Mouse (Mus musculus): ENCODE data around the gene Rhobtb1. TPM values are rescaled to one million over a fixed set of nuclear protein-coding genes. Genes with fewer than 3 reads are reported as not detected.
A peak's percentile ranks its signal among the peaks of the same experiment; 100 is the strongest.

Gene Rhobtb1
- total RNA-seq, 1 experiment: 2.7 TPM

GRCm38 (mm10) chr10:69211560-69211959 lies 60.3 kb downstream of the Rhobtb1 start:
- Histone ChIP-seq H3K4me1 (ENCODE audit: control insufficient read depth in 2 of 2, insufficient read depth in 2 of 2, low read length in 2 of 2, poor library complexity in 1 of 2) (peaks cover 0 to 2% of the 10 kb centered on the region in 2 experiments; a peak in 1 of 4 replicates), H3K4me3 (ENCODE audit: insufficient read depth in 1 of 2, low read depth in 1 of 2, low read length in 2 of 2, poor library complexity in 1 of 2, severe bottlenecking in 1 of 2) (no peak overlapping the region; a peak in 2 of 4 replicates), H3K9ac (ENCODE audit: insufficient read depth, low read depth, low read length, poor library complexity, severe bottlenecking) (no peak overlapping the region), H3K9me3 (ENCODE audit: control insufficient read depth, insufficient read depth, low read depth, low read length) (no peaks in the 10 kb centered on the region), H3K27ac (ENCODE audit: insufficient read depth, low read depth, low read length, poor library complexity, severe bottlenecking) (no peak overlapping the region), H3K36me3 (ENCODE audit: control insufficient read depth, insufficient read depth, low read length, poor library complexity, severe bottlenecking) (no peaks in the 10 kb centered on the region)
- in situ Hi-C loops (cut with MboI; ENCODE audit: low sequenced_read_pairs in 2 of 2, unreplicated experiment in 2 of 2): no loop called here
- DNase-seq (ENCODE audit: low read depth, low spot score): no peak
- TF ChIP-seq HCFC1 (IDR thresholded peaks at IDR 0.05; ENCODE audit: borderline replicate concordance, insufficient read depth, low read length) (no peak), ZNF384 (IDR thresholded peaks at IDR 0.05; ENCODE audit: low read depth, low read length) (no peak), ZC3H11A (IDR thresholded peaks at IDR 0.05; ENCODE audit: borderline replicate concordance, low read depth, low read length) (no peak), MAFK (IDR thresholded peaks at IDR 0.05; ENCODE audit: insufficient read depth, low read depth, low read length) (no peak), CHD2 (IDR thresholded peaks at IDR 0.05; ENCODE audit: low read depth, low read length) (no peak)

DNA sequence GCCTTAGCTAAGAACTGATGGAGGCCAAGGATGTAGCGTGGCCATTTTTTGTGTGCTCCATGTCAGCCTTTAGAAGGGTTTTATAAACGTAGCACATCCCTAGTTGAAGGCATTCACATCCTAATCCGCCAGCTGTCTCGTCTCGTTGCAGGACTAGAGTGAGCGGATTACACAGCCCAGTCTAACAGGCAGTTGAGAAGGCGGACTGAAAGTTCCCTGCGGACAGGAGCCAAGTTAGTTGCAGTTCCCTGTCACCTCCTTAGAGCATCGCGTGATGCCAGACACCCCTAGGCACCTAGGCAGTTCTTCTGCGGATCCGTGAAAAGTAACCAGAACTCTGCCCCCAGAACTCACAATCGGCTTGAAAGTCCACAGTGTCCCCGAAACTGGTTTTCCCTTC lies 60.7 kb downstream of the Rhobtb1 start:
- in situ Hi-C loops (cut with MboI; ENCODE audit: low sequenced_read_pairs in 2 of 2, unreplicated experiment in 2 of 2): no loop called here
- no peaks in the 10 kb centered on the region for H3K36me3 ChIP-seq (ENCODE audit: control insufficient read depth, insufficient read depth, low read length, poor library complexity, severe bottlenecking)
- peak overlapping the region in 1 of 2 experiments; percentile 73; a peak in 2 of 4 replicates for H3K4me3 ChIP-seq (ENCODE audit: insufficient read depth in 1 of 2, low read depth in 1 of 2, low read length in 2 of 2, poor library complexity in 1 of 2, severe bottlenecking in 1 of 2)
- TF ChIP-seq MAFK (IDR thresholded peaks at IDR 0.05; ENCODE audit: insufficient read depth, low read depth, low read length): no peak
- TF ChIP-seq HCFC1 (IDR thresholded peaks at IDR 0.05; ENCODE audit: borderline replicate concordance, insufficient read depth, low read length): no peak
- no peak for TF ChIP-seq ZNF384 (IDR thresholded peaks at IDR 0.05; ENCODE audit: low read depth, low read length)
- no peak for TF ChIP-seq CHD2 (IDR thresholded peaks at IDR 0.05; ENCODE audit: low read depth, low read length)
- TF ChIP-seq ZC3H11A (IDR thresholded peaks at IDR 0.05; ENCODE audit: borderline replicate concordance, low read depth, low read length): no peak
- H3K27ac ChIP-seq (ENCODE audit: insufficient read depth, low read depth, low read length, poor library complexity, severe bottlenecking): no peak overlapping the region
- no peaks in the 10 kb centered on the region for H3K9me3 ChIP-seq (ENCODE audit: control insufficient read depth, insufficient read depth, low read depth, low read length)
- DNase-seq (ENCODE audit: low read depth, low spot score): no peak
- H3K4me1 ChIP-seq (ENCODE audit: control insufficient read depth in 2 of 2, insufficient read depth in 2 of 2, low read length in 2 of 2, poor library complexity in 1 of 2): peaks cover 0 to 2% of the 10 kb centered on the region in 2 experiments; a peak in 1 of 4 replicates
- H3K9ac ChIP-seq (ENCODE audit: insufficient read depth, low read depth, low read length, poor library complexity, severe bottlenecking): no peak overlapping the region

- no peak for DNase-seq (ENCODE audit: low read depth, low spot score)
- Histone ChIP-seq H3K9me3 (ENCODE audit: control insufficient read depth, insufficient read depth, low read depth, low read length) (no peaks in the 10 kb centered on the region), H3K9ac (ENCODE audit: insufficient read depth, low read depth, low read length, poor library complexity, severe bottlenecking) (peak within 1 kb of the TSS; percentile 43), H3K4me1 (ENCODE audit: control insufficient read depth in 2 of 2, insufficient read depth in 2 of 2, low read length in 2 of 2, poor library complexity in 1 of 2) (peaks cover 0 to 2% of the 10 kb centered on the region in 2 experiments; a peak in 1 of 4 replicates), H3K4me3 (ENCODE audit: insufficient read depth in 1 of 2, low read depth in 1 of 2, low read length in 2 of 2, poor library complexity in 1 of 2, severe bottlenecking in 1 of 2) (peak within 1 kb of the TSS; percentile 56 to 73), H3K27ac (ENCODE audit: insufficient read depth, low read depth, low read length, poor library complexity, severe bottlenecking) (no peak within 1 kb of the TSS), H3K36me3 (ENCODE audit: control insufficient read depth, insufficient read depth, low read length, poor library complexity, severe bottlenecking) (no peaks in the 10 kb centered on the region)
- in situ Hi-C loops (cut with MboI; ENCODE audit: low sequenced_read_pairs in 2 of 2, unreplicated experiment in 2 of 2): no loop called here
- 0 out of 2 replicates have a peak, but pooled peaks have one; percentile 11 for TF ChIP-seq MAFK (IDR thresholded peaks at IDR 0.05; ENCODE audit: insufficient read depth, low read depth, low read length)
- TF ChIP-seq ZNF384 (IDR thresholded peaks at IDR 0.05; ENCODE audit: low read depth, low read length): no peak
- TF ChIP-seq HCFC1 (IDR thresholded peaks at IDR 0.05; ENCODE audit: borderline replicate concordance, insufficient read depth, low read length): no peak
- no peak for TF ChIP-seq ZC3H11A (IDR thresholded peaks at IDR 0.05; ENCODE audit: borderline replicate concordance, low read depth, low read length)
- no peak for TF ChIP-seq CHD2 (IDR thresholded peaks at IDR 0.05; ENCODE audit: low read depth, low read length)
These were observed 61.6 kb downstream of the Rhobtb1 start, which contains the start of gene A930033H14Rik for GRCm38 (mm10) chr10:69212542-69213440. Gene A930033H14Rik, minus strand, starts transcription at chr10:69213098.

DNA sequence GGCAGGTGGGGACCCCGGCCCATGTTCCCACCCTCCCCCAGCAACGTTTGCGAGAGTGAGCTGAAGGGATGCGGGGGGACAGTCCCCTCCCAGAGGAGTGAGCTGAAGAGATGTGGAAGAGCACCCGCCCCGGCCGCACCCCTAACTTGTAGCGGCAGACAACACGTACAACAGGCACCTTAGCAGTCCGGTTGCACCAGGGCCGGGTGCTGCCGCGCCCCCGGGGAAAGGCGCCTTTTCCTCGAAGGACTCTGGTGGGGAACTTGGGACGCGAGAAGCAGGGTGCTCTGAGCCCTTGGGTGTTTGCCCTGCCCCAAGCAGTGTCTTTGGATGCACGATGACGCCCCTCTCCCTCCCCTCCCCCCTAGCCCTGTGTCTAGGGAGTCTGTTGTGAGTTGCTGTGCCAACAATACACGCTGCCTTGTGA lies 62.2 kb downstream of the Rhobtb1 start:
- no peak for DNase-seq (ENCODE audit: low read depth, low spot score)
- Histone ChIP-seq H3K9ac (ENCODE audit: insufficient read depth, low read depth, low read length, poor library complexity, severe bottlenecking) (peak overlapping the region; percentile 43), H3K4me1 (ENCODE audit: control insufficient read depth in 2 of 2, insufficient read depth in 2 of 2, low read length in 2 of 2, poor library complexity in 1 of 2) (peaks cover 0 to 2% of the 10 kb centered on the region in 2 experiments; a peak in 1 of 4 replicates), H3K4me3 (ENCODE audit: insufficient read depth in 1 of 2, low read depth in 1 of 2, low read length in 2 of 2, poor library complexity in 1 of 2, severe bottlenecking in 1 of 2) (peak overlapping the region; percentile 56 to 73), H3K27ac (ENCODE audit: insufficient read depth, low read depth, low read length, poor library complexity, severe bottlenecking) (no peak overlapping the region), H3K9me3 (ENCODE audit: control insufficient read depth, insufficient read depth, low read depth, low read length) (no peaks in the 10 kb centered on the region), H3K36me3 (ENCODE audit: control insufficient read depth, insufficient read depth, low read length, poor library complexity, severe bottlenecking) (no peaks in the 10 kb centered on the region)
- TF ChIP-seq ZNF384 (IDR thresholded peaks at IDR 0.05; ENCODE audit: low read depth, low read length) (no peak), ZC3H11A (IDR thresholded peaks at IDR 0.05; ENCODE audit: borderline replicate concordance, low read depth, low read length) (no peak), CHD2 (IDR thresholded peaks at IDR 0.05; ENCODE audit: low read depth, low read length) (no peak), MAFK (IDR thresholded peaks at IDR 0.05; ENCODE audit: insufficient read depth, low read depth, low read length) (no peak), HCFC1 (IDR thresholded peaks at IDR 0.05; ENCODE audit: borderline replicate concordance, insufficient read depth, low read length) (no peak)
- in situ Hi-C loops (cut with MboI; ENCODE audit: low sequenced_read_pairs in 2 of 2, unreplicated experiment in 2 of 2): no loop called here

All from ES-E14 (cell line).